Mouse (Mus musculus) heart, embryonic 11.5 days (tissue): ENCODE results near the gene Hlf. TPM values are rescaled to one million over a fixed set of nuclear protein-coding genes. Genes with fewer than 3 reads are reported as not detected.

Experiments
- ATAC-seq: fragments of 200-750 bp; cut with Nextera tagmentation; replicated peaks from 2 replicates; pipeline ENCODE4 v1.8.0; 2017; ENCODE audit warnings: moderate library complexity; ENCODE audit not compliant: insufficient number of reproducible peaks, low FRiP score, low TSS enrichment
- H3K27ac ChIP-seq: fragments of 300-500 bp; sonication (generic); 2 replicates; pipeline ENCODE4 v1.5.1; 2014; ENCODE audit warnings: mild to moderate bottlenecking, low read depth, low read length
- H3K27me3 ChIP-seq: fragments of 300-500 bp; sonication (generic); 2 replicates; pipeline ENCODE4 v1.6.1; 2014; ENCODE audit warnings: mild to moderate bottlenecking, low read length, mixed read lengths; ENCODE audit not compliant: control insufficient read depth, insufficient read depth
- H3K36me3 ChIP-seq: fragments of 300-500 bp; sonication (generic); 2 replicates; pipeline ENCODE4 v1.6.1; 2014; ENCODE audit warnings: mild to moderate bottlenecking, low read length, moderate library complexity, mixed read lengths; ENCODE audit not compliant: control insufficient read depth, insufficient read depth
- H3K4me1 ChIP-seq: fragments of 300-500 bp; sonication (generic); 2 replicates; pipeline ENCODE4 v1.6.1; 2014; ENCODE audit warnings: low read length; ENCODE audit not compliant: control insufficient read depth, insufficient read depth
- H3K4me2 ChIP-seq: fragments of 300-500 bp; sonication (generic); 2 replicates; pipeline ENCODE4 v1.6.1; 2014; ENCODE audit warnings: mild to moderate bottlenecking, moderate library complexity
- H3K4me3 ChIP-seq: fragments of 300-500 bp; sonication (generic); 2 replicates; pipeline ENCODE4 v1.5.1; 2014; ENCODE audit warnings: low read depth, low read length
- H3K9ac ChIP-seq: fragments of 300-500 bp; sonication (generic); 2 replicates; pipeline ENCODE4 v1.6.1; 2014; ENCODE audit warnings: mild to moderate bottlenecking, low read depth, low read length, moderate library complexity
- H3K9me3 ChIP-seq: fragments of 300-500 bp; sonication (generic); replicated peaks from 2 replicates; pipeline ENCODE4 v1.6.1; 2016; ENCODE audit warnings: low read length; ENCODE audit not compliant: control insufficient read depth
- WGBS: fragments of 180-500 bp; shearing (Covaris S2); extraction: QIAGEN DNeasy Blood & Tissue Kit; methylation state at CpG from one replicate; pipeline ENCODE4 v1.1.7; 2014; ENCODE audit not compliant: insufficient replicate concordance; 5-methylcytosine and 5-hydroxymethylcytosine counted together
- polyA plus RNA-seq: library from polyadenylated mRNA; unstranded; fragments of >200 nt; fragmentation: Nextera tagmentation; extraction: Ambion mirVana; gene quantifications from 2 replicates; pipeline ENCODE4 v1.2.1, GENCODE M21; 2014

Gene Hlf
- polyA plus RNA-seq, 1 experiment from 2014 or later: 2.1 TPM

- Histone ChIP-seq H3K9me3 (no peaks in the 10 kb centered on the region), H3K9ac (no peak overlapping the region), H3K36me3 (no peaks in the 10 kb centered on the region), H3K4me3 (no peak overlapping the region), H3K27ac (no peak overlapping the region), H3K4me1 (no peaks in the 10 kb centered on the region), H3K27me3 (no peaks in the 10 kb centered on the region), H3K4me2 (no peak overlapping the region)
- no peak for ATAC-seq
- 84% methylated on average over 3 of the region's 3 CpGs for WGBS
These were observed 76.1 kb downstream of the Hlf start for GRCm38 (mm10) chr11:90314606-90315005.

DNA sequence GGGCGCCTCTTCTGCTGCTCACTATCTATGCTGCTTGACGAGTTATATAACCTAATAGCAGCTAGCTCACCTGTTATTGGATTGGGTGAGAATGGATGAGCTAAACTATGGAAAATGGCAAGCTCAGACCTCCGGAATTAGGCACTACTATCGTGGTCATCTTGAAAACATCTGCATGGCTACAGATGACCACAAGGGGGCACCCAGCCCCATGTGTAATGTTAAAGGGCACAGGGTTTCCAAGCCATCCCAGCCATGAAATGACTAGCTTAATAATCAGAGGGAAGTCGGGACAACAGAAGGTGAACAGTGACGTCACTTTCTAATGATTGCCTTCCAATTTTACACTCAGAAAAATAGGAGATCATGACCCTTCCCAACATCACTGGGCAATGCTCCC is 83.7 kb downstream of the Hlf start:
- no peak overlapping the region for H3K4me3 ChIP-seq

DNA sequence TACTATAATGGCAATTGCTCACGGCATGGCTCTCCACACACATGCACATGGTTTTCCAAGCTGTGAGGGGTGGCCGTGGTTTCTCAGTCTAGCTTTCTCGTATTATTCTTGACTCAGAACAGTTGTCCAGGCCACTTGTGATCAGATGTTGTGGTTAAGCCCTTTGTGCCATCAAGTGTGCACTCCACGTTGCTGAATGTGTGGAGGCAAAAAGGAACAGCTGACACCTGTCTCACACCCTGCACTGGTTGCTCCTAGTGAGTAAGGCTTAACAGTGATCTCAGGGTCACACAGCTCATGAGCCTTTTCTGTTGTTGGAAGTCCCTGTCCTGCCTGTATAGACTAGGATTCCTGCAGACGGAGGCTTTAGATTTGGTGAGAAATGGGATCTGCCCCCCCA is 84.6 kb downstream of the Hlf start:
- no peak for ATAC-seq
- Histone ChIP-seq H3K36me3 (no peaks in the 10 kb centered on the region), H3K9ac (no peak overlapping the region), H3K27ac (no peak overlapping the region), H3K4me3 (no peak overlapping the region), H3K4me2 (no peak overlapping the region), H3K4me1 (no peaks in the 10 kb centered on the region), H3K27me3 (no peaks in the 10 kb centered on the region), H3K9me3 (no peaks in the 10 kb centered on the region)
- 87% methylated on average over 5 of the region's 5 CpGs for WGBS

More for the DNA sequence above, 83.7 kb downstream of the Hlf start:
- H3K4me1 ChIP-seq: no peaks in the 10 kb centered on the region
- WGBS: 61% methylated on average over 6 of the region's 6 CpGs
- H3K27me3 ChIP-seq: no peaks in the 10 kb centered on the region
- H3K9me3 ChIP-seq: no peaks in the 10 kb centered on the region
- H3K36me3 ChIP-seq: no peaks in the 10 kb centered on the region
- no peak overlapping the region for H3K9ac ChIP-seq
- no peak for ATAC-seq
- H3K27ac ChIP-seq: no peak overlapping the region
- H3K4me2 ChIP-seq: no peak overlapping the region

- Histone ChIP-seq H3K27me3 (no peaks in the 10 kb centered on the region), H3K36me3 (no peaks in the 10 kb centered on the region), H3K4me2 (no peak overlapping the region), H3K9ac (no peak overlapping the region), H3K27ac (no peak overlapping the region), H3K9me3 (no peaks in the 10 kb centered on the region), H3K4me3 (no peak overlapping the region), H3K4me1 (no peaks in the 10 kb centered on the region)
- WGBS: 87% methylated on average over 2 of the region's 2 CpGs
- no peak for ATAC-seq
These were observed 96.1 kb downstream of the Hlf start for GRCm38 (mm10) chr11:90294622-90295021.

- Histone ChIP-seq H3K4me2 (no peak overlapping the region), H3K27me3 (no peaks in the 10 kb centered on the region), H3K9ac (no peak overlapping the region), H3K36me3 (no peaks in the 10 kb centered on the region), H3K4me1 (no peaks in the 10 kb centered on the region), H3K9me3 (no peaks in the 10 kb centered on the region), H3K27ac (no peak overlapping the region), H3K4me3 (no peak overlapping the region)
- ATAC-seq: no peak
These were observed 97.9 kb downstream of the Hlf start for GRCm38 (mm10) chr11:90292766-90293165.

DNA sequence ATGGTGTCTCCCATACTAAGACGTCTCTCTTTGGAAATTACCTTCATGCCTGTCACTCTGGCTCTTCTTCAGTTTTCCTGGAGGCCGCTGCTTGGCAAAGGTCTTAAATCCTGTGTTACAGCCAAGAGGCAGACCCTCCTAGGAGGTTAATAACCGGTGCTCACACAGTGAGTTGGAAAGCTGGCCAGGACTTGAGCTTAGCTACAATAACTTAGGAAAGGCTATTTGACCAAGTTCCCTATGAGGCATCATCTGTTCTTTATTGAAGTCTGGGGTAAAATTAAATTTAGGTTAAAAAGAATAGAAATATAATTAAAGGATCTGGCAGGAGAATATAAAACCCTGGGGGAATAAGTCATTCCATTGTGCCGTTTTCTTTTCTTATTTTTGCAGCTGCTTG is 99.5 kb downstream of the Hlf start:
- Histone ChIP-seq H3K4me1 (no peaks in the 10 kb centered on the region), H3K9me3 (no peaks in the 10 kb centered on the region), H3K9ac (no peak overlapping the region), H3K27ac (no peak overlapping the region), H3K36me3 (no peaks in the 10 kb centered on the region), H3K4me2 (no peak overlapping the region), H3K27me3 (no peaks in the 10 kb centered on the region), H3K4me3 (no peak overlapping the region)
- 77% methylated on average over 4 of the region's 4 CpGs for WGBS
- ATAC-seq: no peak

DNA sequence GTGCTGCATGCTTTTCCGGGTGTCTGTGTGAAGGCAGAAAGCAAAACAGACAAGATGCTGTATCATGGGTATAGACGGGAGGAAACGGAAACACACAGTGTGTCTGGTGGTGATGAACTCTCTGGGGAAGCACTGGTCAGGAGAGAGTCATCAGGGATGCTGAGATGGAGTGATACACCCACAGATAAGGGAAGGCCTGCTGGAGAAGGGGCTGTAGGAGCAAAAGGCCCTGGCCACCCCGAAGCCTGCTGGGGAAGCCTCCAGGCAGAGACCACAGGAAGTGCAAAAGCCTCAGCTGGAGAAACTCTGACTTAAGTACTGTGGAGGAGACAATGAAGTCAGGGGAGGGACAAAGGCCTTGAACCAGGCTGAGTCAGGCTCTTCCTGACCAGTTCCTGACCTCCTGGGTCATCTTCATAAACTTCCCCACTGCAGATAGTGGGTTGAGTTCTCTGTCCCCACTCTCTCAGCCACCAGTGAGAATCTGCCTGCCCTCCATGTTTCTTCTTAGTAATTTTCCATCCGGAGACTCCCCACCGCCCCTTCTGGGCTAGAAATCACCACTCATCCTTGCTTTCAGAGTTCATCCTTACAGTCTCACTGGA is 104.0 kb downstream of the Hlf start:
- H3K9ac ChIP-seq: no peak overlapping the region
- no peak for ATAC-seq
- 68% methylated on average over 6 of the region's 6 CpGs for WGBS
- H3K4me1 ChIP-seq: no peaks in the 10 kb centered on the region
- no peak overlapping the region for H3K27ac ChIP-seq
- no peaks in the 10 kb centered on the region for H3K36me3 ChIP-seq
- H3K4me2 ChIP-seq: no peak overlapping the region
- no peaks in the 10 kb centered on the region for H3K9me3 ChIP-seq
- H3K27me3 ChIP-seq: no peaks in the 10 kb centered on the region
- no peak overlapping the region for H3K4me3 ChIP-seq

Other genes with a start within 250 kb of the Hlf start
- gene Gm45716, start 203.2 kb downstream of the Hlf start, polyA plus RNA-seq: 50.9 TPM in 2 replicates
- 76.1 and 93.0 TPM in 2 replicates for gene Mmd, start 141.4 kb downstream of the Hlf start, polyA plus RNA-seq
- 19.6 and 21.0 TPM in 2 replicates for gene Stxbp4, start 247.2 kb upstream of the Hlf start, polyA plus RNA-seq
- 27.7 and 28.5 TPM in 2 replicates for gene Cox11, start 247.3 kb upstream of the Hlf start, polyA plus RNA-seq